Mouse (Mus musculus) intestine, embryonic 15.5 days (tissue): ENCODE measurements around the gene Mrpl45. TPM values are rescaled to one million over a fixed set of nuclear protein-coding genes. Genes with fewer than 3 reads are reported as not detected.
A peak's percentile ranks its signal among the peaks of the same experiment; 100 is the strongest.
"Not testable (repeated sequence)": the region's sequence is repeated elsewhere in the genome, so short reads cannot be mapped to it uniquely, and the experiment has no call there.

Source experiments
- ATAC-seq: fragments of 200-750 bp; cut with Nextera tagmentation; 2 replicates; pipeline ENCODE4 v1.8.0; 2017; ENCODE audit warnings: moderate TSS enrichment, moderate library complexity
- H3K27ac ChIP-seq: fragments of 300-500 bp; sonication (generic); 2 replicates; pipeline ENCODE4 v1.5.1; 2015; ENCODE audit warnings: mild to moderate bottlenecking, inconsistent platforms
- H3K27me3 ChIP-seq: fragments of 300-500 bp; sonication (generic); replicated peaks from 2 replicates; pipeline ENCODE4 v1.6.1; 2015; ENCODE audit warnings: inconsistent platforms
- H3K36me3 ChIP-seq: fragments of 300-500 bp; sonication (generic); 2 replicates; pipeline ENCODE4 v1.6.1; 2015; ENCODE audit warnings: inconsistent platforms
- H3K4me1 ChIP-seq: fragments of 300-500 bp; sonication (generic); replicated peaks from 2 replicates; pipeline ENCODE4 v1.6.1; 2015; ENCODE audit warnings: inconsistent platforms
- H3K4me2 ChIP-seq: fragments of 300-500 bp; sonication (generic); replicated peaks from 2 replicates; pipeline ENCODE4 v1.6.1; 2015; ENCODE audit warnings: mild to moderate bottlenecking, inconsistent platforms
- H3K4me3 ChIP-seq: fragments of 300-500 bp; sonication (generic); replicated peaks from 2 replicates; pipeline ENCODE4 v1.5.1; 2015; ENCODE audit warnings: inconsistent platforms
- H3K9ac ChIP-seq: fragments of 300-500 bp; sonication (generic); 2 replicates; pipeline ENCODE4 v1.6.1; 2015; ENCODE audit warnings: inconsistent platforms
- H3K9me3 ChIP-seq: fragments of 300-500 bp; sonication (generic); 2 replicates; pipeline ENCODE4 v1.6.1; 2016; ENCODE audit warnings: inconsistent platforms
- WGBS: fragments of 180-500 bp; shearing (Covaris S2); methylation state at CpG from one replicate; pipeline ENCODE4 v1.1.7; 2015; 5-methylcytosine and 5-hydroxymethylcytosine counted together
- polyA plus RNA-seq: library from polyadenylated mRNA; unstranded; fragments of >200 nt; fragmentation: Nextera tagmentation; extraction: Ambion mirVana; gene quantifications from 2 replicates; pipeline ENCODE4 v1.2.1, GENCODE M21; 2015

Mrpl45 gene
- polyA plus RNA-seq, 1 experiment from 2014 or later = 60.3 TPM

DNA sequence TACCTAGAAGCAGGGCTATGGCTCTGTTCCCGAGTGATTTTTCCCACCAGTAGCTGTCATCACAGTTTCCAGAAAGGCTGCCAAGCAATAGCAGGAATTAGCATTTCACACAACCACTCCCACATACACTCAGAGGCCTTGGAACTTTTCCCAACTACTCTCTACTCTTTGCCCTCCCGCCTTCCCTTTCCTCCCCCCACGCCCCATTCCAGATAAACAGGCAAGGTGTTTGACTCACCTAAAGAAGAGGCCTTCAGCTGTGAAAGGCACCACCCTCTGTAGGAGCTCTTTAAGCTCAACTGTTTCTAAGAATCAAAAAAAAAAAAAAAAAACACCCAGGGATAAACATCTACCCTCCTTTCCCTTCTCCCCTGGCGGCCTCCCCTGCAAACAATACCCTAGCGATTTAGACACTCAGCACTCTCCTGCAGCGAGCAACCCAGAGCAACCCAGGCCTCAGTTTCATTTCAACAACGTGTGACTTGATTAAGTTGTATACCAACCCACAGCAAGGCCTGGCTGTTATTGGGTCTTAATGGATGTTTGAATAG lies 13.2 kb upstream of the Mrpl45 start:
- Histone ChIP-seq H3K36me3 (no peaks in the 10 kb centered on the region), H3K9ac (no peak overlapping the region), H3K27me3 (no peaks in the 10 kb centered on the region), H3K4me1 (0 out of 2 replicates have a peak, but pooled peaks cover 6% of the 10 kb centered on the region), H3K9me3 (no peaks in the 10 kb centered on the region), H3K4me3 (no peak overlapping the region), H3K4me2 (0 out of 2 replicates have a peak overlapping the region, but pooled peaks have one; percentile 4), H3K27ac (peak overlapping the region; percentile 64)
- 22% methylated on average over 7 of the region's 7 CpGs for WGBS
- ATAC-seq = peak; percentile 87

DNA sequence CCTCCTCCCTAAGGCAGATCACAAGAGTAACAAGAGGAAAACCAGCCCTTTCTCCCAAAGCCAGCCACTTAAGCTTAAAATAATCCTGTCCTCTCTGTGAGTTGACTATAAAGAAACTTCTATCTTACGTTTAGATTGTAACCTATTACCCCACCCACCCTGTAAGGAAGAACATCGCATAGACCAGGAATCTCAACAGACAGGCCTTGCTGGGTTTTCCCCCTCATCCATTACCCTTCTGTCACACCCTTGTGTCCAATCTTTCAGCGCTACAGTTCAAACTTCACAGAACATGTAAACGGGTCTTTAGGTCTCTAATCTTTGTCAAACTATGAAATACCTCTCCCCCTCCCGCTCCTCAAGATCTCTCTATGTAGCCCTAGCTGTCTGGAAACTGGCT lies 10.9 kb upstream of the Mrpl45 start:
- Histone ChIP-seq H3K4me2 (no peak overlapping the region), H3K9ac (no peak overlapping the region), H3K4me1 (peaks cover 11% of the 10 kb centered on the region; the same call in 1 of the 2 replicates), H3K27ac (peak overlapping the region; percentile 48; the same call in 1 of the 2 replicates), H3K36me3 (no peaks in the 10 kb centered on the region), H3K9me3 (no peaks in the 10 kb centered on the region), H3K27me3 (no peaks in the 10 kb centered on the region), H3K4me3 (no peak overlapping the region)
- peak; percentile 31; the same call in 1 of the 2 replicates for ATAC-seq
- WGBS = 45% methylated on average over 5 of the region's 5 CpGs

DNA sequence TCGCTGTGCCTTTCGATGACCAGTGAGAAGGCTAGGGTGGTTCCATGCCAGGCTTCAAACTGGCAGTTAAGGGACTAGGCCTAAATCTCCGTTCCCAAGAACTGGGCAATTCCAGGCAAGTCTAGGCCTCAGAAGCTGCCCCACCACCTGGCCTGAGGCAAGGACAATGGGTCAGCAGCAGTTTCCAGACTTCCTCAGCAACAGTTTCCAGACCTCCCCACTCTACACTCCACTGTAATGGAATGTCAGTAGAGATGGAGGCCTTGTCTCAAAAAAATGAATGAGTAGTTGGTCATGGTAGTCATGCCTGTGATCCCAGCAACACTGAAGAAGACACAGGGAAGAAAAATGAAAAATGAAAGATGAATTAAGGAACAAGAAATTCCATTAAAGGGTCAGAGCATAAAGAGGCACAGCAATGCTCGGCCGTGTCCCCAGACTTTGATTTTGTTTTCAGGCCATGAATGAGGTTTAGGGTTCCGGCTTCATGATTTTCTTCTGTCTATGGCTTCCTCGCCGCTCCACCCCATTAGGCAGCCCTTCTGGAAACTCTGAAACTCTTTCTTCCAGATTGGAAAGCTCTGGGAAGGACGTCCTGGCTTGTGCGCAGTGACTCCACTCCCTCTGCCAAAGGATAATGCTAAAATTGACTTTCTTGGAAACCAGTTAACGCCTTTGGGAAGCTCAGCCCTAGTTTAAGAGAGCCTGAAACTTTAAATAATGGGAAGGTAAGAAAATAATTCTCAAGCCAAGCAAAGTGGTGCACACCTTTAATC lies 8.0 kb upstream of the Mrpl45 start:
- Histone ChIP-seq H3K36me3 (no peaks in the 10 kb centered on the region), H3K9ac (no peak overlapping the region), H3K4me3 (no peak overlapping the region), H3K4me2 (no peak overlapping the region), H3K27me3 (no peaks in the 10 kb centered on the region), H3K27ac (no peak overlapping the region), H3K9me3 (no peaks in the 10 kb centered on the region), H3K4me1 (peaks cover 20% of the 10 kb centered on the region)
- WGBS = 95% methylated on average over 11 of the region's 11 CpGs
- ATAC-seq = no peak

- peak overlapping the region; percentile 84 for H3K27ac ChIP-seq
- no peaks in the 10 kb centered on the region for H3K36me3 ChIP-seq
- no peaks in the 10 kb centered on the region for H3K27me3 ChIP-seq
- H3K4me3 ChIP-seq = peak overlapping the region; percentile 42
- H3K9me3 ChIP-seq = no peaks in the 10 kb centered on the region
- H3K4me2 ChIP-seq = peak overlapping the region; percentile 71
- no peak for ATAC-seq
- 30% methylated on average over 3 of the region's 3 CpGs for WGBS
- H3K4me1 ChIP-seq = peaks cover 16% of the 10 kb centered on the region
- peak overlapping the region; percentile 53; the same call in 1 of the 2 replicates for H3K9ac ChIP-seq
Observed at GRCm38 (mm10) chr11:97308806-97309450, 6.6 kb upstream of the Mrpl45 start.

DNA sequence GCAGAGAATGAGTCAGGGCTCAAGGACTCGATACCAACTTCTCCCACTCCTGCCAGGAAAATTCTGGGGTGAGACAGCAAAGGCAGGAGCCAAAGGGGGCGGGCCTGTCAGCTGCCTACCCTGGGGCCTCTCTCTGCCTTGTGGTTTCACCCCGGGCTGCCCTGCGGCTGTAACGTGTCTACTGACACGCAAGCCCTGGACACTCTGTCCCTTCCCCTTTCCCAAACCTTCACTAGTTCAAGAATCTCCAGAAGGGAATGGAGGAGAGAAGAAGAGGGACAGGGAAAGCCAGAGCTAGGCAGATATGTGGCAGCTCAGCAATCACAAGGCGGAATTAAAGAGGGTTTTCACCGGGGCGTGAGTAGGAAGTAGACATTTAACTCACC lies 6.1 kb upstream of the Mrpl45 start:
- Histone ChIP-seq H3K9ac (peak overlapping the region; percentile 53), H3K36me3 (no peaks in the 10 kb centered on the region), H3K27ac (peak overlapping the region; percentile 84), H3K27me3 (no peaks in the 10 kb centered on the region), H3K4me3 (peak overlapping the region; percentile 42), H3K9me3 (no peaks in the 10 kb centered on the region), H3K4me1 (peaks cover 16% of the 10 kb centered on the region), H3K4me2 (peak overlapping the region; percentile 71)
- ATAC-seq = peak; percentile 80
- WGBS = 2% methylated on average over 9 of the region's 9 CpGs

GRCm38 (mm10) chr11:97309911-97310571 lies 5.5 kb upstream of the Mrpl45 start:
- Histone ChIP-seq H3K4me3 (peak overlapping the region; percentile 42), H3K4me2 (peak overlapping the region; percentile 71), H3K9ac (peak overlapping the region; percentile 53), H3K4me1 (peaks cover 16% of the 10 kb centered on the region), H3K36me3 (no peaks in the 10 kb centered on the region), H3K27ac (peak overlapping the region; percentile 84), H3K9me3 (no peaks in the 10 kb centered on the region), H3K27me3 (no peaks in the 10 kb centered on the region)
- peak; percentile 74 for ATAC-seq
- under 1% methylated on average over 25 of the region's 25 CpGs for WGBS

DNA sequence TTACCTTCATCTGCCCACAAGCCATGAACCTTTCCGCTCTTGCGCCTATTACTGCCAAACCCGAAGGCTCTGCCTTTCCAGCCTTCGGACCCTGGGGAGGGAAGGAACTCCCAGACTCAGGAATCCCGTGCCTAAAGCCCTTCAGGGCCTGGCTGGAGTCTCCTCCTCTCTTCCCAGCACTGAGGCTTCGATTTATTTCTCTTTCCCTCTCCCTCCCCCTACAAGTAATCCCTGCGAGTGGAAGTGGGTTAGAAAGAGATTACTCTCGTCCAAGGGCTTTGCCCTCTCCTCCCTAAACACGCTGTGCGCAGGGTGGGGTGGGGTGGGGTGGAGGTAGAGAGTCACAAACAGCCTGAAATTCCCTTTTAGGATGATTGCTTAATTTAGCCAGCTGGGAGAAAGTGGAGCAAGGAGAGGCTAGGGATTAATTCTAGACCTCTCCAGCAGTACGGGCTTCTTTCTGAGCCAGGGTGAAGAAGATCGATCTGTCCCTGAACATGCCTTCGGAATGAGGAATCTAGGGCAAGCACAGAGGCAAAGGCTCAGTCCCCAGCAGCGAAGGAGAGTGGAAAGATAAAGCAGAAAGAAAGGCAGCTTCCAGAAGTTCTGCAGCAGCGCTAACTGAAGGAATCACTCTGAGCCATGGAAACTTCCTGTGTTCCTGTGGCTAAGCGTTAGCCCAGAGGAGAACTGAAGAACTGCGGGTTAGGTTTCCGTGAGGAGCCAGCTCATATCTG lies 4.5 kb upstream of the Mrpl45 start:
- Histone ChIP-seq H3K36me3 (no peaks in the 10 kb centered on the region), H3K4me2 (peak overlapping the region; percentile 71), H3K4me3 (peak overlapping the region; percentile 26), H3K4me1 (peaks cover 16% of the 10 kb centered on the region), H3K27me3 (no peaks in the 10 kb centered on the region), H3K27ac (peak overlapping the region; percentile 82), H3K9ac (peak overlapping the region; percentile 44), H3K9me3 (no peaks in the 10 kb centered on the region)
- WGBS = 7% methylated on average over 18 of the region's 18 CpGs
- ATAC-seq = no peak

GRCm38 (mm10) chr11:97312871-97313270 lies 2.6 kb upstream of the Mrpl45 start:
- ATAC-seq, H3K27me3 ChIP-seq, H3K4me3 ChIP-seq, H3K36me3 ChIP-seq, H3K9ac ChIP-seq, H3K9me3 ChIP-seq, H3K4me2 ChIP-seq, H3K27ac ChIP-seq: not testable (repeated sequence)
- 83% methylated on average over 1 of the region's 1 CpGs for WGBS
- peaks cover 16% of the 10 kb centered on the region for H3K4me1 ChIP-seq

DNA sequence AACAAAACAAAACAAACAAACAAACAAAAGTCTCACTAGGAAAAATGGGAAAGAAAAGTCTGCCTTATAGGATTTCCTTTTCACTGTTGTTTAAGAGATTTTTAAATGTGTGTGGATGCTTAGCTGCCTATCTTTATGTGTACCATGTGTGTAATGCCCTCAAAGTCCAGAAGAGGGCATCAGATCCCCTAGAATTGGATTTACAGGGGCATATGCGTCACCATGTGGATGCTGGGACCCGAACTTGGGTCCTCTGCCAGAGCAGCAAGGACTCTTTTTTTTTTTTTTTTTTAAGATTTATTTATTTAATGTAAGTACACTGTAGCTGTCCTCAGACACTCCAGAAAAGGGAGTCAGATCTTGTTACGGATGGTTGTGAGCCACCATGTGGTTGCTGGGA lies 1.4 kb upstream of the Mrpl45 start:
- H3K27ac ChIP-seq = no peak overlapping the region
- no peak overlapping the region for H3K9ac ChIP-seq
- WGBS = 96% methylated on average over 3 of the region's 3 CpGs
- no peaks in the 10 kb centered on the region for H3K27me3 ChIP-seq
- peaks cover 16% of the 10 kb centered on the region for H3K4me1 ChIP-seq
- no peaks in the 10 kb centered on the region for H3K9me3 ChIP-seq
- no peak overlapping the region for H3K4me2 ChIP-seq
- no peaks in the 10 kb centered on the region for H3K36me3 ChIP-seq
- H3K4me3 ChIP-seq = no peak overlapping the region
- ATAC-seq = no peak

- Histone ChIP-seq H3K4me3 (peak overlapping the region; percentile 51; the same call in 1 of the 2 replicates), H3K9ac (no peak overlapping the region)
Observed at GRCm38 (mm10) chr11:97314751-97315503, 589 bp upstream of the Mrpl45 start.

DNA sequence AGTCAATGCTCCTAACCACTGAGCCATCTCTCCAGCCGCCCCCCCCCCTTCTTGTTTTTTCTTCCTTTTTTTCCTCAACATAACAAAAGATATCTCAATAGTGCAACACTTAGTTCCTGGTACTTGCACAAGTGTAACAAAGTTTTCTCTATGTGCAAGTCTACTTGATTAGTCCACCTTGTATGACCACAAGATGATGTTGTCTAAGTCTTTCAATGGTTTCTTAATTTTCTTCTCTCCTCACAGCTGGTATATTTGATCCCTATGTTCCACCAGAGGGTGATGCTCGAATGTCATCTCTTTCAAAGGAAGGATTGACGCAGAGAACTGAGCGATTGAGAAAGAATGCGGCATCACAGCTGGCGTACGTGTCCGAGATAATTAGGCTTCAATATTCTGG lies 5.7 kb downstream of the Mrpl45 start:
- H3K4me2 ChIP-seq = no peak overlapping the region
- no peak overlapping the region for H3K4me3 ChIP-seq
- WGBS = 96% methylated on average over 8 of the region's 8 CpGs
- no peaks in the 10 kb centered on the region for H3K27me3 ChIP-seq
- no peaks in the 10 kb centered on the region for H3K4me1 ChIP-seq
- H3K36me3 ChIP-seq = peaks cover 10% of the 10 kb centered on the region
- H3K27ac ChIP-seq = no peak overlapping the region
- no peaks in the 10 kb centered on the region for H3K9me3 ChIP-seq
- no peak overlapping the region for H3K9ac ChIP-seq
- no peak for ATAC-seq

More at GRCm38 (mm10) chr11:97314751-97315503, 589 bp upstream of the Mrpl45 start:
- ATAC-seq = peak; percentile 7
- no peaks in the 10 kb centered on the region for H3K27me3 ChIP-seq
- H3K36me3 ChIP-seq = no peaks in the 10 kb centered on the region
- no peaks in the 10 kb centered on the region for H3K9me3 ChIP-seq
- peak overlapping the region; percentile 51; the same call in 1 of the 2 replicates for H3K4me2 ChIP-seq
- peaks cover 10% of the 10 kb centered on the region for H3K4me1 ChIP-seq
- peak overlapping the region; percentile 30; the same call in 1 of the 2 replicates for H3K27ac ChIP-seq
- WGBS = 42% methylated on average over 8 of the region's 8 CpGs
